Mouse (Mus musculus) erythroblast, embryonic 14.5 days (primary cell): ENCODE data around the gene Wdr5.

Source experiments
- GATA1 ChIP-seq: IDR thresholded peaks from 2 replicates; pipeline ENCODE4 v1.6.1; 2012; ENCODE audit warnings: low read length, inconsistent platforms, mixed read lengths
- TAL1 ChIP-seq: IDR thresholded peaks from 3 replicates; pipeline ENCODE4 v1.6.1; 2012; ENCODE audit warnings: low read length, inconsistent platforms, mixed read lengths

GRCm38 (mm10) chr2:27576416-27576815 is 61.5 kb downstream of the Wdr5 start:
- TF ChIP-seq TAL1: no peak
- no peak for TF ChIP-seq GATA1
